Mouse (Mus musculus): ENCODE results near the gene Ndufb4.

The Ndufb4 gene

DNA sequence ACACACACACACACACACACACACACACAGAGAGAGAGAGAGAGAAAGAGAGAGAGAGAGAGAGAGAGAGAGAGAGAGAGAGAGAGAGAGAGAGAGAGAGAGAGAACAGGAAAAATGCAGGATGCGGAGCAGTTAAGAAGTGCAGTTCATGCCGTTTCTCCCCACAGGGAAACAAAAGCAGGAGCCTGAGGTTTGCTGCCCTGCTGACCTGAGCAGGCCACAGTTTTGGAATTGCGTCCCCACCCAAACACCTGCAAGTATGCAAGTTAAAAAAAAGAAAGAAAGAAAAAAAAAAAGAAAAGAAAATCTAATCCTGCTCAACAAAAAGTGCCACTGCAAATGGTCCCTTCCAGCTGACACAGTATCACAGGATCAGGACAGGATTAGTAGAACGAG lies 22.4 kb upstream of the Ndufb4 start:
- no peak for DNase-seq

DNA sequence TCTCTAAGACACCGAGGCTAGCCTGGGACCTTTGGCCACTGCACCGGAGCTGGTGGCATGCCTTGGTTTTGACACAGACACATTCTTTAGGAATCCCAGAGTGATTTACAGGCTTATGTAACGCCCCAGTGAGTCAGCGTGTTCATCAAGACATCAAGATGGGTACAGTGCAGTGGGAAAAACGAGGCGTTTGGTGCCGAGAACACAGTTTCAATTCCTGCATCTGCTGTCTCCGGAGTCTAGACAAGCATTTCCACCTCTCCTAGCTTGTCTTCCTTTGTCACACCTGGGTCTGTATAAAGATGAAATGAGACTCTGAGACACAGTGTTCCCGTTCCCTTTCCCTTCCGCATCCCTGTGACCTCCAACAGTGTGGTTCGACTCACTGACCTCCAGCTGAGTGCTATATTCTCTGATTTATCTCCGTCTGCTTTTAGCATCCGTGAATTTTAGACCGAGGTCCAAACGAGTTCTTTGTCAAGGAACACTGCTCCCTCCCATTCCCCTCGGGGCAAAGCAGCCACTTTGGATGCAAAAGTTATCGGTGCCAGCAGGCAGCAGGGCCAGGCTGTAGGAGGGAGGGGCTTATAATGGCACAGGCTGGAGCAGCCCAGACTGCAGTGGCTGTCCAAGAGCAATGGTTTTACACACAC lies 21.9 kb upstream of the Ndufb4 start:
- DNase-seq: peak; percentile 65 to 68

DNA sequence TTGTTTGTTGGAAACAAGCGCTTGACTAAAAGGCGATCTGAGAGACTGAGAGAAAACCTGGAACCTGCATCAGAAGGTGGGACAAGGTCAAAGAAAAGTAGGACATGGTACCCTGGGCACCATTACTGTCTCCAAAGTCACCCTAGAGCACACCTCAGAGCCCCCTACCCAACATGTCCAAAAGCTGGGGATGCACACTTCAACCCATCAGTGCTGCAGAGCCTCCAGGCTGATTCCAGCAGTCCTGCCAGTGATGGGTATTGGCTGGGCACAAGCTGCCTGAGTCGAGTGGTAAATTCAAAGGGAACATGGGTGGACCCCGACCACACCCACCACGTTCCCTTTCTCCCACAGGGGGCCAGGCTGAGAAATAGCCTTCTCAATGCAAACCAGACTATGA lies 21.1 kb upstream of the Ndufb4 start:
- no peak for DNase-seq

DNA sequence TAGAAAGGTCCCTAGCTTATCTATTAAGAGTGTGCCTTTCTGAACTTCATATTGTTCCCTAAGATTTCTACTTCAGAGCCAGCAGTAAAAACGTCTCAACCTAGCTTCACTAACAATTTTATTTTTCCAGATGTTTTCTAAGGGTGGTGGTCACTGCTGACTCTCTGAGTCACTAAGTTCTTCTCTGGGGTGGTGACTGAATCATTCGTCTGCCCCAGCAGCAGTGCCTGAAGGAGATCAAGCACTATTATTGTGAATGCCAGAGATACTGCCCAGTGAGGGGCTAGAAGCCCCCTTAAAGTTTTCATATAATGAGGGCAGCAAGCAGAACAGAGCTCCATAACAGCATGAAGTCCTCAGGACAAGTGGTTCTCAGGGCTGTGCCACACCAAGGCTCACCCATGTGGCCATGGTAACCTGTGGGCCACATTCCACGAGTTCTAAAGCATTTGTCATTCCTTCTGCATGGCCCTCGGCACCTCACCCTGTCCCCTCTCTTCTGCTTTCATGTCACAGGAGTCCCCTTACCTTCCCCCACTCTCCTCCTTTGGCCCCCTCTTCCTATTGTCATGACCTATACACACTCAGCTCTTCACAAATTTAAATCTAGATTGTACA lies 16.5 kb upstream of the Ndufb4 start:
- DNase-seq: no peak

DNA sequence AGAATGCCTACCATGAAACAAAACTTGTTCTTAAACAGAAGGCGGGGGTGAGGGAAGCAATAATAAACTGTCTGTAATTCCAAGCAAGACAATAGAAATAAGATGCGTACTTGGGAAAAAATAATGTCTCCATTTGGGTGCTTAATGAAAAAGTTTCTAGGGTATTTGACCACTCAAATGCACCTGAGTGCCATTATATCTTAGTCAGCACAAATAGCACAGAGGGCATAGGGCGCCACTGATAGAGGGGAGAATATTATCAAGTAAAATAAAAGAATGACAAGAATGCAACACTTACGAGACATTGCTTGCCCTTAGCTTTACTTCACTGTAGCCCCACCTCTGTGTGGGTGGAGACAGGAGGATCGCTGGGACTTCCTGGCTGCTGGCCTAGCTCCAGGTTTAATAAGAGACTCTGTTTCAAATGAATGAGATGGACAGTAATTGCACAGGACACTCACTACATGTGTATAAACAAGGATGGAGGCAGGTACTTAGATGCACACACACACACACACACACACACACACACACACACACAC lies 11.2 kb upstream of the Ndufb4 start:
- no peak for DNase-seq

DNA sequence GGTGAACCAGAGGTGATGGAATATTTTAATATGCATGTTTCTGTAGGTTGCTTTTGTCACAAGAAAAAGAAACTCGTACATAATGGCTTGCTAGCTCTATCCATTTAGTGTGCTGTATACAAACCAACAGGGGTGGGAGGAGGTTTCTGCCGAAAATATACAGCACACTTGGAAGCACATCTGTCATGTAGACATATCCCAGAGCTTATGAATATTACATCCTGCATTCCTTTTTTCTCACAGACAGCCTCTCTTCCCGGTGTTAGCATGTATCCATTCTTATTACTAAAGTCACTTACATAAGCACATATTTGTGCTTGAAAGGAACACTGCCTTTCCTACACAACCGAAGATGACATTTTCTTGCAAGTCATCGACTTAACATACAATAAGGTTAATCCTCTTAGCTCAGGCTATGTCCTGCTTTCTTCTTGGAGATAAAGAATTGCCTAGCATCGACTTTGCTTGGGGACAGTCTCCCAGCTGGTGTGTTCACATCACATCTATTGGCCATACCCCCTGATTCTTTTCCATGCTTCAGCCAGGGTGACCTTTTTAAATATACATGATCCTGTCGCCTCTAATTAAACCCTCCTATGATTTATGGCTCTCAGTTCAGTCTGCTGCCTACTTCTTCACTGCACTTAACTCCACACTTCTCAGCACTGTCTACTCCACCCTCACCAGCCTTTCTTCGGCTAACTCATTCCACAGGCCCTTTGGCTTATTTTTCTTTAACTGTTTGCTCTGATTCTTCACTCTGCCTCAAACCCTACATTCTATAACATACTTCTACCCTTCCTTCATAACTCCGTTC lies 9.6 kb upstream of the Ndufb4 start:
- DNase-seq: no peak

DNA sequence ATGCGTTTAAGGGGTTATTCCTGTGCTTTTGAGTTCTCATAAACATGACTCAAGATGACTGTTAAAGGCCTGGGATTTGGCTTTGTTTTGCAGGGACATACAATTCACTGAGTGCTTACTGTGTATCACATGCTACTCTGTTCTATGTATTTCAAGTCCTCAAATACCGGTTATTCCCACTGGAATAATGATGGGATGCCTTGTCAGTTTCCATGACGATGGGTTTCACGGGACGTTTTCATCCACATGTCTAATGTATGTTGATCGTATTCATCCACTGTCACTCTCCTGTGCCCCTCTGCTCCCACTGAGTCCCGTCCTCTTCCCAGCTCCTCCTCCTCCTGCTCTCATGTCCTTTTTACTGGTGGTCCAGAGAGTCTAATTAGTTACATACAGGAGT lies 2.5 kb upstream of the Ndufb4 start:
- no peak for DNase-seq

DNA sequence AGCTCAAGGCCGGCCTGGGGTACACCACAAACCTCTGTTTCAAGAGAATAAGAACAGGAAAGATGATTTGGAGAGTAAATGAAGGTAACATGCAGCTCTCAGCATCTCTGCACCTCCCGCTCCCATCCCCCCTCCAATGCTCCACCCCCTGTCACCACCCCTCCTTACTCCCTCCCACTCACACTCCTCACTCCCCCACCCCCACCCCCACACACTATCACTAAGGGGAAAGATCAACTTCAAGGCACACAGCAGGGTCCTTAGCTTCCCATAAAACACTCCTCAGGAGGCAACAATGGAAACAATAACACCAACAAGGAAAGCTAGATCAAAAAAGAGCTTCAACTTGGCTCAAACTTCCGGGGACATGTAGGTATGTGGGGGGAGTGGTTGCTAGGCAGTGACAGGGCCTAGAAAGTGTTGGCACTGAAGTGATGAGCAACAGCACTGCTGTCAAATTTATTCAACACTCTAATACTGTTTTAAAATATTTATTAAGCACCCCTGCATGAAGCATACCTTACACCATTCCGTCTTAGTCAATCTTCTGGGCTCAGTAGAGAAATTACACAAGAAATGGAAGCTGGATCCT lies 1.6 kb upstream of the Ndufb4 start:
- no peak for DNase-seq

DNA sequence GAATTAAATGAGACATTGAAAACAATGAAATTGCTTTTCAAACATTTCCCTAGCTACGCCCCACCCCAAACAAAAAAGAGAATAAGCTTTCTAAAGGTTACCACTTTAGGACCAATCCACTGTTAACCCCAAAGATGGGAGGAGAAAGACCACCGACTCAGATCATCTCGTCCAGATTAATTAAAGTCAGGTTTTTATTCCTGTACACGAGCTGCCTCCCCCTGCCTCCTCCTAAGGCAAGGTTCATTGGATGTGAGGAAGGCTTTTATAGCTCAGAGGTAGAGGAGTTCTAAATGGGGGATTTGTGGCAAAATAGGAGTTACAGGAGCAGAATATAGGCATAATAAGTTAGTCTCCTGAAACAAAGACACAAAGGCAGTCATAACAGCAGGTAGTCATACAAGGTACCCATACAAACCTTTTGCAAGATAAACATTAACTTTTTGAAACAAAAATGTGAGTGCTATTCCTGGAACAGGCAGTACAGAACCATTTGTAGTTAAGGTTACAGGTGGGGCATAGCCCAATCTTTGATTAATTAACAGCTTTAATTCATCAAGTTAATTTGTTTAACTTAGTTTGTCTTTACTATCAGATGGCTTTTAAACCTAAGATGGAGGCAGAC lies 690 bp upstream of the Ndufb4 start:
- DNase-seq: no peak

DNA sequence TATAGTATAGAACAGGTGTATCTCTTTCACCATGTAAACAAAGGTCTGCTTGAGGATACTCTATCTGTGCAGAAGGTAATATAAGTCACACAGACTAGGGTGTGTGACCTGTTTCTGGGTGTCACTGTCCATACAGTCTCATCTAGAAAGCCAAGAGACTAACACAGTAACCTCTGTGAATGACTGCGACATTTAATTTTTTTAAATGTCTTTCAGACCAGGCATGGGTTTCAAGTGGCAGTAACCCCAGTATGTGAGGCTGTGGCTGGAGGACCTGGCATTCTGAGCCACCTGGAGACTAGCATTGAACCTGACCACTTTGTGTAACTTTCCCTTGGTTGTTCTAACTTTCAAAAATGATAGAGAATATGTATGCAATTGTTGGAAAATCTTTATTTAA lies 1.2 kb downstream of the Ndufb4 start:
- peak in 1 of 2 experiments; percentile 25 for DNase-seq

DNA sequence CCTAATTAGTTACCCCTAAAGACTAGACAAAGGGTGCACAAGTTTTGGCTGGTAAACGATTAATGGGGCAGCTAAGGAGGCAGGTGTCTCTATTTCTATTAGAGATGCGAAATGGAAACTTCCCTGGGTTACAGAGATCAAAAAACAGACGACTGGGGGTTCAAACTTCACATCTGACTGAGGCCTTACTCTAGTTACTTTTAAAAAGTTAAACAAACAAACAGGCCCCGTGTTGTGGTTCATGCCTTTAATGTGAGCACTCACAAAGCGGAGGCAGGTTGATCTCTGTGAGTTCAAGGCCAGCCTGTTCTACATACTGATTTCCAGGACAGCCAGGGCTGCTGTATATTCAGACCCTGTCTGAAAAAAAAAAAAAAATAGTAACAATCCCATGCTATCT lies 1.6 kb downstream of the Ndufb4 start:
- DNase-seq: no peak

DNA sequence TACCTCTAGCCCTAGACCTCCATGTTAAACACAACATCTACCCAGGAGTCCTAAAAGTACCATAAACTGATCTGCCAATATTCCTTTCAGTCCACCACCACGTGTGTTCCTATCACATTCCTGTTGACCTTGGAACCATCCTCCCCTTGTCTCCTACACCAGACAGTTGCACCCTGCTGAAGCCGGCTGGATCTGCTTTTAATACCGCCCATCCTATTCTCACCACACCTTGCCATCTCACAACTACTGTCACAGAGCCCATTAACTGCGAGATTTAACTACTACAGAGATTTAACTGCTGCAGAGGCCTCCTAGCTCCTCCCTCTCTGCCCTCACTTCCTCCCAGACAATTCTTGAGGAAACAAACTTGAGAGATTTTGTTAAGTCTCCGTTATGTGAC lies 2.8 kb downstream of the Ndufb4 start:
- DNase-seq: no peak

DNA sequence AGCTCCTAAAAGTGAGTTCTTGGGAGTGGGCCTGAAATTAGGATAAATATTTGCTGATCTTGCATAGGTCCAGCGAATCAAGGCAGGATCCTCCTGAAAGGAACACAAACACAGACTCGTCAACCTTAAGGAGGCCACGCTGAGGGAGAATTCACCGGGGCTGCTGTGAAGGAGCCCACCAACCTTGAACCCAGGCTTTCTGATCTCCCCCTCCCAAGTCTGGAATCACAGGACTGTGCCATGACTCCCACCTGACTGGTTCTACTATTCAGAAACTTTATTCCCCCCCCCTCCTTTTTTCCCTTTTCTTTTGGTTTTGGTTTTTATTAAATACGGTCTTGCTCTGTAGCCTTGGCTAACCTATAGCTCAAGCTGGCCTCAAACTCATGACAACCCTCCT lies 5.2 kb downstream of the Ndufb4 start:
- DNase-seq: no peak

DNA sequence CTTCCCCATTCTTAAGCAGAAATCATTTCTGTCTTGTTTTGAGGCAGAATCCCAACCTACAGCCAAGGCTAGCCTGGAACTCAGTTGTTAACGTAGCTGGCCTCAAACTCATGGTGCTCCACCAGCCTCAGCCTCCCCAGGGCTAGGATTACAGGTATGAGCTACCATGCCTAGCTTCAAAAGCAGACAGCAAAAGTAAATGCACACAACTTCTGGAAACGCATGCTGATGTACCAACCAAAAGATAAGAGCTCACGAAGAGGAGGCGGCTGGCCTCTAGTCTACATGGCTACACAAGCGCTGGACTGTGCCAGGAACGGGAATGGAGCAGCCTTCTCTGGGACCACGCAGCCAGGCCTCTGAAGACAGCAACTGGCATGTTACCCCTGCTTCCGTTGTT lies 6.3 kb downstream of the Ndufb4 start:
- no peak for DNase-seq

DNA sequence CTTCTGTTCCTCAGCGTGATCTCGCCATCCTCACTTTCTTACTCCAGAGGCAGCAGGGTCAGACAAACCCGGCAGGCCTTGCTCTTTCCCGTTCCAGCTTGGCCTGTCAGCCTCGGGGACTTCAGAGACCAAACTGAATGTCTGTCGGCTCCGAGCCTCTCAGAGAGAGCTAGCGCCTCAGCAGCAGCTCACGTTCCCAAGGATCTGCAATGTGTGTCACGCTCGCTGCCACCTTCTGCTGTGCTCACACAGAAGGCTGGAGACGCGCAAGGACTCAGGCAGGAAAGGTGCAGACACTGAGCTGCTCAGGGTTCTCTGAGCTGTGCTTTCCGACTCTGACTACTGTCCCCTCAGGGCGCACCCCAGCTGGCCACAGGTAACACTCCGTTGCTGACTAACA lies 7.2 kb downstream of the Ndufb4 start:
- DNase-seq: peak in 1 of 2 experiments; percentile 22

DNA sequence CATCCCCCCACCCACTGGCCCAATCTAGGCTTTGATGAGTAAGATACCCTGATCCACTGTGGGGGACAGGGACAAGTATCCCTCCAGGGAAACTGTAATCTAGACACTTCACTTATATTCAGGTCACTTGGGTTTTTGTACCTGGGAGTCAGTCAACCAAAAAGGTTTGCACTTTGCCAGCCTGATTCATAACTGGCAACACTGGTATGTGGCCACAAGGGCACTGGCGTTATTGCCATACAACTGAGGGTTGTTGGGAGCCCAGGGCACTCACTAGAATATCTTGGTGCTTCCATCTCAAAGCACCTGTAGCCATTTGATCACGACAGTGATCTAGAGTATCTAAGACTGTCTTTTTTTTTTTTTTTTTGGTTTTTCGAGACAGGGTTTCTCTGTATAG lies 8.5 kb downstream of the Ndufb4 start:
- DNase-seq: no peak

DNA sequence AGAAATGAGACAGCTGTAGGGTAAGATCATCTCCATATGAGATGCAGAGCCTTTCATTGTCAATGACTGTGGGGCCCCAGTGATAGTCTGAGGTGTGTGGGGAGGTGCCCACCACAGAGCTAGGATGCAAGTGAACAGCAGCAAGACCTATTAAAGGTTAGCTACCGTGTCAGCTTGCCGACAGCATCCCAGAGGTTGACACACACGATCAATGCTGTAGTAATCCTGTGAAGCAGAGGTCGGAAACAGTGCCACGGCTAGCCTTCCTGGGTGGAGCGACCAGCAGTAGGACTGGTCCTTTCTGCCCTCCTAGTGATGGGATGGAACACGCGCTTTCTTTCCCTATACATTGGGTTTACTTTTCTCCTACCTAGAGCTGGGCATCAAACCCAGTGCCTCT lies 9.0 kb downstream of the Ndufb4 start:
- no peak for DNase-seq

DNA sequence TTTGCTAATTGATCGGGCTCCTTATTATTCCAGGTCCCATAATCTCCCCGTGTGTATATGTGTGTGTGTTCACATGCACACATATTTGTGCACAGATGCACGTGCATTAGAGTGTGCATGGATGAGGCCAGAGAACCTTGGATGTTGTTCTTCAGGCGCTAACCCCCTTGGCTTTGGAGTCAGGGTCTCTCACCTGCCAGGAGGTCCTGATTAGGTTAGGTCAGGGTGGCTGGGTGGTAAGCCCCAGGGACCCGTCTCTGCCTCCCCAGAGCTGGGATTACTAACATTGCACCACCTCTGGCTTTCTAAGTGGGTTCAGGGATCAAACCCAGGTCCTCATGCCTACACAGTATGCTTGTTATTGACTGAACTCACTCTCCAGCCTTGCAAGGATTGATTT lies 9.8 kb downstream of the Ndufb4 start:
- DNase-seq: no peak

DNA sequence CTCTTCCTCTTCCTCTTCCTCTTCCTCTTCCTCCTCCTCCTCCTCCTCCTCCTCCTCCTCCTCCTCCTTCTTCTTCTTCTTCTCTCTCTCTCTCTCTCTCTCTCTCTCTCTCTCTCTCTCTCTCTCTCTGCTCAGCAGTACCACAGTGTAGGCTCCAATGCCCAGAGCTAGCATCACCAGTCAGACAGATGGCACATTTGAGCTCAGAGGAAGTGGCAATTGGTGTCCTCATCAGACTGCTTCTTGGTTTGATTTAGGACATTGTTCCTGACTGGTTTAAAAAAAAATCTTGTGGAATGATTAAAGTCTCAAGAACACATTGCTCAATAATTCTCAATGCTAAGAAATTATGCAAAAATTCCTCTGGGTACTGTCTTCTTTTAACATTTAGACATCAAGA lies 13.7 kb downstream of the Ndufb4 start:
- DNase-seq: peak in 1 of 2 experiments; percentile 50

DNA sequence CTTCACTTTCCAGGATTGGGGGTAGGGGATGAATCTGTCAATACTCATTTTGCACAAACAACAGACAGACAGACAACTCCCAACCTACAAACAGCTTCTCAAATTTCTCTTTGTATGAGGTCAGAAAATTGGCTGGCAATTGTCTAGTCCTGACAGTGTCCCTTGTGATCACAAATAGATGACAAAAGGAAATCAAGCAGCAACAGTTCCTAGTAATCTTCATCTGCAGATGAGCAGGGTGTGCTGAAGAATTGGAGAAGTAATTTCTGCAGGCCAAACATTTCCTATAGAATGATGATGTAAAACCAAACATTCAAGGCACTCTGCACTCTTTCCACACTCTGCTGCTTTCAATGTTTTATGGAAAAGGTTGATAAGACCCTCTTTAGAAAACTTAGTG lies 16.5 kb downstream of the Ndufb4 start:
- DNase-seq: no peak

DNA sequence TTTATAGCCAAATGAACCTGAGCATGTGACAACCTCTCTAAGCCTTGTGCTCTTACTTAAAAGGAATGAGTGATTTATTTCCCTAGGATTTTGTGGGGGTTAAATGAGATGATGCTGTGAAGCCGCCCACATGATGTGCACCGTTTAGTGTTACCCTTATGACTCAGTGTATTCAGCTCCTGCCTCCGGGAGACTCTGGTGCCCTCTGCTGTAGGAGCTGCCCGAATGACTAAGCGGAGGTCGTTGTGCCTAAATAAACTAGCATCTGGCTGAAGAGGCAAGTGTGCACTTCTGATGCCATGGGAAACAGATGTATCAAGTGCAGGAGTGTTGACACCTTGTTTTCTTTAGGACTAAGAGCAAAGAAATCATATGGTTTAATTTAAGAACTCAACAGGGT lies 18.1 kb downstream of the Ndufb4 start:
- DNase-seq: no peak

DNA sequence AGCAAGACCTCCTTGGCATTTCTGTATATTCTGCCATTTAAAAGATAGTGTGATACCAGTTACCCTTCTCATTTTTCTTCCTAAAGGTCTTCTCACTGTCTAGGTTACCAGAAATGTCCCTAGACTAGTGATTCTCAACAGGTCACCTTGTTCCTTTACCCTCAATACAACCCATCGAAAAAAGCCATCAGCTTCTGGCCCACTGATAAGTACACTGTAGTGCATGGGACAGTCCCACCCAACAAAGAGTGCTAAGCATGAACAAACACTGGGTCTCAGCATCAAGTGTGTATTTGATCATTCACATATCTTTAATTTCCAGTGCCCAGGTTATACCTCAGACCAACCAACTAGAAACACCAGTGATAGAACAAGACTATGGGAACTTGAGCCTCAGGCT lies 19.2 kb downstream of the Ndufb4 start:
- DNase-seq: no peak

DNA sequence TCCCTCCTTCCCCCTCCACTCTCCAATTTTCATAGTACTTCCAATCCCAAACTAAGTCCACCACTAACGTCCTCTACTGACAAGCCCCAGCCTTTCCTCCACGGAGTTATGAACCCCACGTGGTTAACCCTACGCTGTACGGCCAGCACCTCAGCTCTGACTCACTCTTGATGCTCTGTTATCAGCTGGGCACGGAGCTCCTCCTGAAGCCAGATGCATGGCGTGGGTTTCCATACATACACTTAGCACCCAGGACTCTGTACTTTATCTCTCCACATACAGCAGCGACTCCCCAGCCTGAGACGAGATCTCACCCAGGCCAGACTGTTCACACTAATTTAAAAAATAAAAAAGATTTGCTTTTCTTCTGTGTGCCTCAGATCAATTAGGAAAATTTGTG lies 19.7 kb downstream of the Ndufb4 start:
- DNase-seq: no peak

All from cerebellum, postnatal 25 days (tissue).